Mouse (Mus musculus): ENCODE data around the gene Zfp763. TPM values are rescaled to one million over a fixed set of nuclear protein-coding genes. Genes with fewer than 3 reads are reported as not detected.
"Not testable (repeated sequence)": the region's sequence is repeated elsewhere in the genome, so short reads cannot be mapped to it uniquely, and the experiment has no call there.

Gene Zfp763
- polyA plus RNA-seq (2016; fragmentation: Nextera tagmentation; extraction: Ambion mirVana): 22.6 and 25.4 TPM in 2 replicates

DNA sequence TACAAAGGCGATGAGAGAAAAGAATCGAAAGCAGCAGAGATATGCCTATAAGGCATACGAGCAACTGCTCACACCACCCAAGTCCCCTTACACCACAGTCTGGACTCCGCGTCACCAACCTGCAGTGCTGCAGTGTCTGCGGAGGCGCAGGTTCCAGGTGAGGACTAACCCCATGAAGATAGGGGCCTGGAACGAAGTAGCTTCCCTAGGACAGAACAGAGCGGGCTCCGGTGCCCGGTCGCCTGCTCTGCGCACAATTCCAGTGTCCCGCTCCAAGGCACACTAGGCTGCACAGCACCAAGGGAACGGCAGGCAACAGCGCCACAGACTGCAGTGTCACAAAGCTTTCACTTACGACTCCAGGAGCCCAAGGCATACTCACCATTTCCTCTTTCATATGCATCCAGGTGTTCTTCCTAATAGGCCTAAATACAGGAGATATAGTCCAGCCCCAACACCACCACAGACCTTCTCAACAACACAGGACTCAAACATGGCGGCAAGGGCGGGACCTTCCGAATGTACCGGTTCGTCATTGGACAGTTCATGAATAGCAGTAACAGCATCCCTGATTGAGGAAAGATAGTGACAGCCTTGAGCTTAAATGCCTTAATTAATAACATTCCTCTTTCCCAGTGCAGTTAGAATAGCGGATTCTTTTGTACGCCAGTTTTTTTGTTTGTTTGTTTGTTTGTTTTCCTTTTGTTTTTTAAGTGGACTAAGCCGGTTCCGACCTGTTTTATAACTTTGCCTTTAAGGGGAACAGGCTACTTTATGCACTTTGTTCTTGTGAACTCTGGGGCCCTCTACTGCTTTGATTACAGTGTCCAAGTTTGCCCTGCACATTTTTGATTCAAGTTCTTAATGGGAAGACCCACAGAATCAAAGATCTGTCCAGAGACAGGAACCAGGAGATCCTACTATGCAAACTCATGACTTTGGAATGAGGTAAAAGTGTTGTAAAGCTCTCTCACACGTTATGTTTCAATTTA, at the start of gene Zfp763:
Gene Zfp763, minus strand, starts transcription at position 503 of the 992 bp plus-strand sequence.
- 0 out of 2 replicates have a peak, but pooled peaks cover 4% of the 10 kb centered on the region for H3K36me3 ChIP-seq
- peak within 1 kb of the TSS; percentile 92 for H3K27ac ChIP-seq
- H3K27me3 ChIP-seq: no peaks in the 10 kb centered on the region
- peaks cover 3% of the 10 kb centered on the region; the same call in 1 of the 2 replicates for H3K9me3 ChIP-seq (replicated peaks)
- ATAC-seq (ENCODE audit: low FRiP score): peak; percentile 99
- peak within 1 kb of the TSS; percentile 92 for H3K4me3 ChIP-seq
- WGBS: 4% methylated on average over 27 of the region's 27 CpGs
- H3K4me2 ChIP-seq (replicated peaks): peak within 1 kb of the TSS; percentile 57
- no peaks in the 10 kb centered on the region; the same call in 1 of the 2 replicates for H3K4me1 ChIP-seq
- peak within 1 kb of the TSS; percentile 87 for H3K9ac ChIP-seq

DNA sequence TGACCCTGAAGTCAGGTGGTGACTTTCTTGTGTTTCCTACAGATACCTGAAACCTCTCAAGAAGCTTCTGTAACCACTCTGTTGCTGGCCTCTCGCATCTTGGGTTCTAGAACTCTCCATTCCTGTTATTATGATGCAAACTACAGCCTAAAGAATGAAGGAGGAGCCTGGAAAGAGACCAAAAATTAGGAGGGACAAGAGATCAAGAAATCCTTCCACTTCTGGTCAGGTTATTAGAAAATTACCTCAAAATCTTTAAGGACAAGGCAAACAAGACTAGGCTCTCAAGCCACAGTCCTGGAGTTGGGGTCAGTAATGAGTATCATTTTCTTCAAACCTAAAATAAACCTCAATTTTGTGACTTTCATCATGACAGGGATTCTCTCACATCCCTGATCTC, 34.8 kb upstream of the Zfp763 start, which contains the start of gene 4921501E09Rik:
Gene 4921501E09Rik, minus strand, starts transcription at position 101 of the 400 bp plus-strand sequence.
- 61% methylated on average over 1 of the region's 1 CpGs for WGBS

DNA sequence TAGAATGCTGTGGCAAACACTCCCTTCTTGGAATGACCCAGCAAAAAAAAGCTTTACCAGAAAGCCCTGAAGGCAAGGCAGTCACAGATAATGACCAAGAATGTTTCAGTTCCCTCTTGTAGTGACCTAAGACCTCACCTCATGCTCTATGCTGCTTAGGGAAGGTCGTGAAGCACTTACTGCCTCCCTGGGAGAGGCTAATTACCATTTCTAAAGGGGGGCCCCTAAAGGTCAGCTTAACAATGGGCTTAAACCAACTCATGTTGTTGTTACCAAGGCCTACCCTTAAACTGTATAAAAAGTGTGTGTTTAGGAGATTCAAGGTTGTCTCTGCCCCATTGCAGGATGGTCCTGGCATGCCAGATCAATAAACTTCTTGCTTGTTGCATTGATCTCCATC, 29.8 kb upstream of the Zfp763 start:
- no peaks in the 10 kb centered on the region for H3K36me3 ChIP-seq
- no peak overlapping the region for H3K9ac ChIP-seq
- H3K27me3 ChIP-seq: no peaks in the 10 kb centered on the region
- no peak overlapping the region for H3K27ac ChIP-seq
- no peak for ATAC-seq (ENCODE audit: low FRiP score)
- H3K4me2 ChIP-seq (replicated peaks): no peak overlapping the region
- no peaks in the 10 kb centered on the region for H3K9me3 ChIP-seq (replicated peaks)
- no peaks in the 10 kb centered on the region for H3K4me1 ChIP-seq
- H3K4me3 ChIP-seq: no peak overlapping the region
- WGBS: 3% methylated on average over 1 of the region's 1 CpGs

More for the DNA sequence above, 34.8 kb upstream of the Zfp763 start, which contains the start of gene 4921501E09Rik:
- H3K9ac ChIP-seq: no peak within 1 kb of the TSS
- H3K27me3 ChIP-seq: no peaks in the 10 kb centered on the region
- H3K36me3 ChIP-seq: no peaks in the 10 kb centered on the region
- H3K4me1 ChIP-seq: no peaks in the 10 kb centered on the region
- ATAC-seq (ENCODE audit: low FRiP score): no peak
- H3K4me2 ChIP-seq (replicated peaks): no peak within 1 kb of the TSS
- H3K4me3 ChIP-seq: no peak within 1 kb of the TSS
- H3K9me3 ChIP-seq (replicated peaks): no peaks in the 10 kb centered on the region
- H3K27ac ChIP-seq: no peak within 1 kb of the TSS

DNA sequence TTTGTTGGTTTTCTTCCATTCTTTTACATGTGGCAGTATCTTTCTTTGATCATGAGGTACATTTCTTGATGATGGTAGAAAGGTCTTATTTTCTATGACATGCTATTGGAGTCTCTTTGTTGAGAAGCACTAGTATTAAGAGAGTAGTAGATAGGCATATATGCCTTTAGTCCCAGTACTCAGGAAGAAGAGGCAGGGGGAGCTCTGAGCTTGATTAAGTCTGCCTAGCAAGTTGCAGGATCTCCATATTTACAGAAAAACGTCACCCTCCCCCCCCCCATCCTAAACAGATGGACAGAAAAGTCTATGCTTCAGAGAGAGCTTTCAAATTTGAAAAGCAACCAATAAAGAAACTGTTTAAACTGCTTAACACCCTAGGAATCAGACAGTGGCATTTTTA, 25.6 kb upstream of the Zfp763 start:
- H3K36me3 ChIP-seq: no peaks in the 10 kb centered on the region
- no peaks in the 10 kb centered on the region for H3K27me3 ChIP-seq
- no peak for ATAC-seq (ENCODE audit: low FRiP score)
- no peaks in the 10 kb centered on the region for H3K9me3 ChIP-seq (replicated peaks)
- WGBS: 3% methylated on average over 1 of the region's 1 CpGs
- H3K4me2 ChIP-seq (replicated peaks): no peak overlapping the region
- no peak overlapping the region for H3K4me3 ChIP-seq
- no peak overlapping the region for H3K9ac ChIP-seq
- H3K27ac ChIP-seq: no peak overlapping the region
- H3K4me1 ChIP-seq: no peaks in the 10 kb centered on the region

DNA sequence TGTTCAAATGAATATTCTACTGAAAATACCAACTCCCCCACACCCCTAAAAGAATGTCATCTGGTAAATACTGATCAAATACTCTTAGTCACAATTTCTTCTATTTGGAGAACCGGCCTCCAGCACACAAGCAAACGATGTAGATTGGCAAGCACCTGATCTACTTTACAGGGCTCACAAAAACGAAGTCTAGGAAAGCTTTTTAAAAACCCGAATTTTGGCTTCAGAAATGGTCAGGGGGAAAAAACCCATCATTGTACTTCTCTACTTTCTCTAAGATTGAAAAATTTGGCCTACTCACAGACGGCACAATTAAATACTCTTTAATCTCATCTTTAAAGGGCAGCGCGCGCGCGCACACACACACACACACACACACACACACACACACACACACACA, 826 bp downstream of the Zfp763 start:
- H3K9ac ChIP-seq: peak overlapping the region; percentile 87
- H3K4me1 ChIP-seq: no peaks in the 10 kb centered on the region; the same call in 1 of the 2 replicates
- 14% methylated on average over 8 of the region's 10 CpGs for WGBS
- H3K9me3 ChIP-seq (replicated peaks): peaks cover 11% of the 10 kb centered on the region
- peak overlapping the region; percentile 57 for H3K4me2 ChIP-seq (replicated peaks)
- H3K36me3 ChIP-seq: peaks cover 7% of the 10 kb centered on the region; the same call in 1 of the 2 replicates
- peak overlapping the region; percentile 92 for H3K27ac ChIP-seq
- H3K4me3 ChIP-seq: peak overlapping the region; percentile 92
- no peaks in the 10 kb centered on the region for H3K27me3 ChIP-seq
- ATAC-seq (ENCODE audit: low FRiP score): no peak

DNA sequence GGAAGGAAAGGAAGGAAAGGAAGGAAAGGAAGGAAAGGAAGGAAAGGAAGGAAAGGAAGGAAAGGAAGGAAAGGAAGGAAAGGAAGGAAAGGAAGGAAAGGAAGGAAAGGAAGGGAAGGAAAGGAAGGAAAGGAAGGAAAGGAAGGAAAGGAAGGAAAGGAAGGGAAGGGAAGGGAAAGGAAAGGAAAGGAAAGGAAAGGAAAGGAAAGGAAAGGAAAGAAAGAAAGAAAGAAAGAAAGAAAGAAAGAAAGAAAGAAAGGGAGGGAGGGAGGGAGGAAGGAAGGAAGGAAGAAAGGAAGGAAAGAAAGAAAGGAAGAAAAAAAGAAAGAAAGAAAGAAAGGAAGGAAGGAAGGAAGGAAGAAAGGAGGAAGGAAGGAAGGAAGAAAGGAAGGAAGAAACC, 12.8 kb downstream of the Zfp763 start:
- ATAC-seq (ENCODE audit: low FRiP score); H3K27me3 ChIP-seq: not testable (repeated sequence)
- peaks cover 84% of the 10 kb centered on the region for H3K36me3 ChIP-seq

DNA sequence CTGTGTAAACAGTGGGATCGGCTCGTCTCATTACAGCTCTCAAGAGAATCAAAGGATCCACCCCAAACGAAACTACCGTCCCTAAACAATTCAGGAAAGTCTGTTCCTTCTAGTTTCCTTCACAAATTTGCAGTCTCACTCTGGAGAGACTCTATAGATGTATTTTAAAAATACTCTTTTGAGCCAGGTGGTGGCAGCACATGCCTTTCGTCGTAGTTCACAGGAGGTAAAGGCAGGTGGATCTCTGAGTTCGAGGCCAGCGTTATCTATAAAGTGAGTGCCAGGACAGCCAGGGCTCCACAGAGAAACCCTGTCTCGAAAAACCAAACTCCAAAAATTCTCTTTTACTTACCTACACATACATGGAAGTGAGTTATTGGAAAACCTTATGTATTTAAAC, 24.9 kb downstream of the Zfp763 start:
- no peak for ATAC-seq (ENCODE audit: low FRiP score)
- Histone ChIP-seq H3K27ac (no peak overlapping the region), H3K9me3 (replicated peaks) (no peaks in the 10 kb centered on the region; the same call in 1 of the 2 replicates), H3K4me1 (no peaks in the 10 kb centered on the region), H3K4me2 (replicated peaks) (no peak overlapping the region), H3K4me3 (no peak overlapping the region), H3K36me3 (peaks cover 25% of the 10 kb centered on the region), H3K9ac (no peak overlapping the region), H3K27me3 (no peaks in the 10 kb centered on the region)
- WGBS: 51% methylated on average over 9 of the region's 9 CpGs

More for the DNA sequence above, 12.8 kb downstream of the Zfp763 start:
- H3K4me2 ChIP-seq (replicated peaks); H3K27ac ChIP-seq; H3K4me3 ChIP-seq; H3K4me1 ChIP-seq; H3K9ac ChIP-seq: not testable (repeated sequence)
- peaks cover 71% of the 10 kb centered on the region for H3K9me3 ChIP-seq (replicated peaks)

DNA sequence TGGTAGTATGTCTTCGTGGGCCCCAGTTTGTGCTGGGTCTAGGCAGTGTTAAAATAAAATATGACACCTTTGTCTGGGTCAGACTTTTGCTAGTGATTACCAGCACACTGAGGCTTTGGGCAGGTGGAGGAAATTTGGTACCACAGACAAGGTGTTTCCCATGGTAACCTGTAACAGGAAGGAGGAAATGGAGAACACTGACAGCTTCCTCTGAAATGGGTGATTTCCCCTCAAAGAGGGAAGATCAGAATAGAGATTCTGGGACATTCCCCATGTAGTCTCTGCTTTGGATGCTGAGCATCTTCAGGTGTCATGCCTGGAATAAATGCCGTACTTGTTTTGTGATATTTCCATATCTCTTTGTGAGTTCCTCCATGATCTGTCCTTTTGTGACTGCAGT, 34.7 kb downstream of the Zfp763 start:
- no peaks in the 10 kb centered on the region for H3K27me3 ChIP-seq
- peaks cover 44% of the 10 kb centered on the region for H3K36me3 ChIP-seq
- peaks cover 9% of the 10 kb centered on the region for H3K4me1 ChIP-seq
- no peak overlapping the region for H3K27ac ChIP-seq
- peaks cover 10% of the 10 kb centered on the region for H3K9me3 ChIP-seq (replicated peaks)
- 96% methylated on average over 2 of the region's 2 CpGs for WGBS
- no peak overlapping the region for H3K4me2 ChIP-seq (replicated peaks)
- H3K4me3 ChIP-seq: no peak overlapping the region
- H3K9ac ChIP-seq: no peak overlapping the region
- ATAC-seq (ENCODE audit: low FRiP score): no peak

DNA sequence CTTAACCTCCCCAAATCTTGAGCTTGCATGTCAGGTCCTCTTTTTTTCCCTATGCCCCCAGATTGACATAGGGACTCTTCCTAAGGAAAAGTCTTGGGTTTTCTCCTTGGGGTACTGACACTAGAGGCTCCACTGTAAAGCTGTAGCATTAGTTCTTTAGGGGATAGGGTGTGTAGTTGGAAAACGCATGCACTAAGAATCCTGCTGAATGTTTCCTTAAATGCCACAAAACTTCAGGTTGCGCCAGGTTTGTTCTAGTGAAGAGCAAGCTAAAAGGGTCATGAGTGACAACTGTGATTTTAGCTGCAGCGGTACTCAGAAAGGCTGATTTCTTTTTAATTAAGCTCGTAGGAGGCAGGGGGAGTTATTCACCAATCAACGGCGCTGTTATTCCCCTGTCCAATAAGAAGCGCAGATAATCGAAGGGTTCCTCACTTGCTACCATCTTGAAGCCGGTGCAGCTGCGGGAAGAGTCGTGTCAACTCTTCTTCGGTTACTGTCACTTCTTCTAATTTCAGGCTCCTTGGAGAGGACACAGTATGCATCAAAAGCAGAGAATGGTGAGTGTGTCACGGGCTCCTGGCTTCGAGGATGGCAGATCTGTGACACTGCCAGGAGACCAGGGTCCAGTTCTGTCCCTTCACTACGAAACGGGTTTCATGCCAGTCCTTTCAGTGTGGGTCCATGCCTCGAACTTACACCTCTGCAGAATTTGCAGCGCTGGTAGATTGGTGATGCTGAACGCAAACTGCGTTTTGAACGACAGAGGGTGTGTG, 40.3 kb downstream of the Zfp763 start, which contains the start of gene Zfp952:
Gene Zfp952, plus strand, starts transcription at position 431 of the 776 bp plus-strand sequence.
- peak; percentile 96 for ATAC-seq (ENCODE audit: low FRiP score)
- 2% methylated on average over 21 of the region's 21 CpGs for WGBS

DNA sequence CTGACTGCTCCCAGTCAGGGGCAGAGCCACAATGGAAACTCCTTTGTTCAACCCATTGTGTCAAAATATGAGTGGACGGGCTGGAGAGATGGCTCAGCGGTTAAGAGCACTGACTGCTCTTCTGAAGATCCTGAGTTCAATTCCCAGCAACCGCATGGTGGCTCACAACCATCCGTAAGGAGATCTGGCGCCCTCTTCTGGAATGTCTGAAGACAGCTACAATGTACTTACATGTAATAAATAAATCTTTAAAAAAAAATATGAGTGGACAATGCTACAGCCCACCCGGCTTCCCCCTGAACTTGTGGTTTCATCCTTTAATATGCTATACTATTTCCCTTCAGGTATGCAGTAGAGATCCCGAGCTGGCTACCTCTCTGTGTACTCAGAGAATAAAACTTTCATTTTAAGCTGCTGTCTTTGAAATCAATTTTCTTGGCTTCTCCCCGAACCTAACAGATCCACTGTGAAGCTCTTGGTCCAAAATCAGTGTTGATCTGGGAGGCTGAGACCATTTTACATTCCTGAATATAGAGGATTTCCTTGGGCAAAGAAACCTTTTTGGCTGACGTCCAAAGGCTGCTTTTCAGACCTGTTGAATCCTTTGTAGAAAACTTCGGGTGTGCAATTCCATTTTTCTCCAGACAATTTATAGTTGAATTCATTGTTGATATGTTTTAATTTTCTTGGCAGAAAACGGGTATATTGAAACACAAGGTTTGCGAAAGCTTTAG, 41.1 kb downstream of the Zfp763 start:
- H3K9ac ChIP-seq: no peak overlapping the region
- WGBS: 70% methylated on average over 12 of the region's 12 CpGs
- H3K27me3 ChIP-seq: no peaks in the 10 kb centered on the region; the same call in 1 of the 2 replicates
- H3K4me2 ChIP-seq (replicated peaks): peak overlapping the region; percentile 80
- H3K36me3 ChIP-seq: peaks cover 23% of the 10 kb centered on the region
- peaks cover 13% of the 10 kb centered on the region for H3K4me1 ChIP-seq
- no peak overlapping the region for H3K27ac ChIP-seq
- H3K4me3 ChIP-seq: peak overlapping the region; percentile 72; the same call in 1 of the 2 replicates
- no peaks in the 10 kb centered on the region for H3K9me3 ChIP-seq (replicated peaks)
- ATAC-seq (ENCODE audit: low FRiP score): no peak

More for the DNA sequence above, 40.3 kb downstream of the Zfp763 start, which contains the start of gene Zfp952:
- Histone ChIP-seq H3K9me3 (replicated peaks) (no peaks in the 10 kb centered on the region), H3K27ac (peak within 1 kb of the TSS; percentile 73), H3K27me3 (no peaks in the 10 kb centered on the region; the same call in 1 of the 2 replicates), H3K4me1 (peaks cover 13% of the 10 kb centered on the region), H3K4me3 (peak within 1 kb of the TSS; percentile 72), H3K4me2 (replicated peaks) (peak within 1 kb of the TSS; percentile 80), H3K9ac (peak within 1 kb of the TSS; percentile 74), H3K36me3 (peaks cover 23% of the 10 kb centered on the region)

DNA sequence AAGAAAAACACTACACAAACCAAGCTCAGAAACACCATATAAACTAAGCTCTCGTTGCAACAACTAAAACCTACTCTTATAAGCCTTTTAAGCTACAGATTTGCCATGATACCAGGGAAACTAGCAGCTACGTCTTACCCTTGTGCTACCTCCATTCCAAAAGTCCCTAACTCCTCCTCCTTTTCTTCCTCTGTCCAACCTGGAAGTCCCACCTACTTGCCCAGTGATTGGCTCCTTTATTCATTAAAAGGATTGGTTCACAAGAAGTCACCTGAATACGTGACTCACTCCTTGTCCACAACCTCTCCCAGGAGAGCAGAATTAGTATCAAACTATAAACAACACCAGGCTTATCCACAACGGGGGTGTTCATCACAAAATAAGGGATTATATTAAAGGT, 46.9 kb downstream of the Zfp763 start:
- WGBS: 78% methylated on average over 4 of the region's 4 CpGs
- H3K36me3 ChIP-seq: no peaks in the 10 kb centered on the region
- H3K4me3 ChIP-seq: no peak overlapping the region
- no peaks in the 10 kb centered on the region for H3K9me3 ChIP-seq (replicated peaks)
- no peak overlapping the region for H3K27ac ChIP-seq
- H3K4me2 ChIP-seq (replicated peaks): no peak overlapping the region
- H3K4me1 ChIP-seq: no peaks in the 10 kb centered on the region
- ATAC-seq (ENCODE audit: low FRiP score): no peak
- H3K27me3 ChIP-seq: no peaks in the 10 kb centered on the region; the same call in 1 of the 2 replicates
- no peak overlapping the region for H3K9ac ChIP-seq

Measured in hindbrain, embryonic 12.5 days (tissue).